Mouse (Mus musculus): ENCODE measurements around the gene Olfr329-ps. TPM values are rescaled to one million over a fixed set of nuclear protein-coding genes. Genes with fewer than 3 reads are reported as not detected.

The Olfr329-ps gene
- polyA plus RNA-seq, 1 experiment from 2014 or later, result not detected

- Histone ChIP-seq H3K4me2 (replicated peaks) (no peak overlapping the region), H3K9ac (no peak overlapping the region), H3K27me3 (no peaks in the 10 kb centered on the region), H3K36me3 (no peaks in the 10 kb centered on the region), H3K4me3 (no peak overlapping the region), H3K4me1 (no peaks in the 10 kb centered on the region), H3K9me3 (replicated peaks) (no peaks in the 10 kb centered on the region), H3K27ac (no peak overlapping the region)
- ATAC-seq (ENCODE audit: low FRiP score), result no peak
- 63% methylated on average over 3 of the region's 3 CpGs for WGBS
Observed at GRCm38 (mm10) chr11:58499290-58499689, 46.9 kb downstream of the Olfr329-ps start.

GRCm38 (mm10) chr11:58498761-58499160 is 47.5 kb downstream of the Olfr329-ps start:
- Histone ChIP-seq H3K36me3 (no peaks in the 10 kb centered on the region), H3K27me3 (no peaks in the 10 kb centered on the region), H3K9me3 (replicated peaks) (no peaks in the 10 kb centered on the region), H3K4me1 (no peaks in the 10 kb centered on the region), H3K9ac (no peak overlapping the region), H3K27ac (no peak overlapping the region), H3K4me3 (no peak overlapping the region), H3K4me2 (replicated peaks) (no peak overlapping the region)
- 82% methylated on average over 9 of the region's 9 CpGs for WGBS
- no peak for ATAC-seq (ENCODE audit: low FRiP score)

GRCm38 (mm10) chr11:58492455-58492854 is 53.8 kb downstream of the Olfr329-ps start, which contains the start of gene Olfr332:
Gene Olfr332 (minus strand): TSS chr11:58492555.
- H3K9me3 ChIP-seq (replicated peaks), result no peaks in the 10 kb centered on the region
- WGBS, result 89% methylated on average over 2 of the region's 2 CpGs
- H3K4me2 ChIP-seq (replicated peaks), result no peak within 1 kb of the TSS
- H3K9ac ChIP-seq, result no peak within 1 kb of the TSS
- no peak for ATAC-seq (ENCODE audit: low FRiP score)
- H3K36me3 ChIP-seq, result no peaks in the 10 kb centered on the region
- H3K27me3 ChIP-seq, result no peaks in the 10 kb centered on the region
- H3K4me1 ChIP-seq, result no peaks in the 10 kb centered on the region
- H3K27ac ChIP-seq, result no peak within 1 kb of the TSS
- no peak within 1 kb of the TSS for H3K4me3 ChIP-seq

Other genes starting within 250 kb of the Olfr329-ps start
- gene Zfp692, start 239.4 kb downstream of the Olfr329-ps start, polyA plus RNA-seq (2016; fragmentation: Nextera tagmentation; extraction: Ambion mirVana), result 24.1 and 24.5 TPM in 2 replicates
- 34.1 and 39.4 TPM in 2 replicates for gene Zfp672, start 216.1 kb downstream of the Olfr329-ps start, polyA plus RNA-seq (2016; fragmentation: Nextera tagmentation; extraction: Ambion mirVana)
- 49.1 and 50.7 TPM in 2 replicates for gene Sh3bp5l, start 215.7 kb downstream of the Olfr329-ps start, polyA plus RNA-seq (2016; fragmentation: Nextera tagmentation; extraction: Ambion mirVana)
- not detected in 2 replicates for gene Lypd8, start 167.4 kb downstream of the Olfr329-ps start, polyA plus RNA-seq (2016; fragmentation: Nextera tagmentation; extraction: Ambion mirVana)
- gene 1810065E05Rik, start 125.3 kb downstream of the Olfr329-ps start, polyA plus RNA-seq (2016; fragmentation: Nextera tagmentation; extraction: Ambion mirVana), result not detected in 2 replicates
- not detected in 2 replicates for gene Gm12253, start 113.9 kb downstream of the Olfr329-ps start, polyA plus RNA-seq (2016; fragmentation: Nextera tagmentation; extraction: Ambion mirVana)
- gene Lypd9, start 93.5 kb downstream of the Olfr329-ps start, polyA plus RNA-seq (2016; fragmentation: Nextera tagmentation; extraction: Ambion mirVana), result not detected in 2 replicates
- not detected in 2 replicates for gene Olfr30, start 84.2 kb downstream of the Olfr329-ps start, polyA plus RNA-seq (2016; fragmentation: Nextera tagmentation; extraction: Ambion mirVana)
- not detected in 2 replicates for gene Olfr332, start 53.9 kb downstream of the Olfr329-ps start, polyA plus RNA-seq (2016; fragmentation: Nextera tagmentation; extraction: Ambion mirVana)
- gene Olfr331, start 43.9 kb downstream of the Olfr329-ps start, polyA plus RNA-seq (2016; fragmentation: Nextera tagmentation; extraction: Ambion mirVana), result not detected in 2 replicates
- gene Olfr330, start 11.6 kb downstream of the Olfr329-ps start, polyA plus RNA-seq (2016; fragmentation: Nextera tagmentation; extraction: Ambion mirVana), result not detected in 2 replicates
- gene Olfr328, start 9.2 kb upstream of the Olfr329-ps start, polyA plus RNA-seq (2016; fragmentation: Nextera tagmentation; extraction: Ambion mirVana), result not detected in 2 replicates
- gene Olfr224, start 24.1 kb upstream of the Olfr329-ps start, polyA plus RNA-seq (2016; fragmentation: Nextera tagmentation; extraction: Ambion mirVana), result not detected in 2 replicates
- not detected in 2 replicates for gene Olfr325, start 31.3 kb upstream of the Olfr329-ps start, polyA plus RNA-seq (2016; fragmentation: Nextera tagmentation; extraction: Ambion mirVana)
- gene Olfr324, start 48.7 kb upstream of the Olfr329-ps start, polyA plus RNA-seq (2016; fragmentation: Nextera tagmentation; extraction: Ambion mirVana), result not detected in 2 replicates
- not detected in 2 replicates for gene 2210407C18Rik, start 69.7 kb upstream of the Olfr329-ps start, polyA plus RNA-seq (2016; fragmentation: Nextera tagmentation; extraction: Ambion mirVana)
- not detected in 2 replicates for gene Olfr323, start 84.1 kb upstream of the Olfr329-ps start, polyA plus RNA-seq (2016; fragmentation: Nextera tagmentation; extraction: Ambion mirVana)
- gene Trim58, start 94.0 kb upstream of the Olfr329-ps start, polyA plus RNA-seq (2016; fragmentation: Nextera tagmentation; extraction: Ambion mirVana), result 0.51 and 0.53 TPM in 2 replicates
- not detected in 2 replicates for gene Olfr322, start 112.4 kb upstream of the Olfr329-ps start, polyA plus RNA-seq (2016; fragmentation: Nextera tagmentation; extraction: Ambion mirVana)
- not detected in 2 replicates for gene Olfr320, start 134.7 kb upstream of the Olfr329-ps start, polyA plus RNA-seq (2016; fragmentation: Nextera tagmentation; extraction: Ambion mirVana)
- not detected in 2 replicates for gene Olfr319, start 152.7 kb upstream of the Olfr329-ps start, polyA plus RNA-seq (2016; fragmentation: Nextera tagmentation; extraction: Ambion mirVana)
- gene Olfr318, start 177.6 kb upstream of the Olfr329-ps start, polyA plus RNA-seq (2016; fragmentation: Nextera tagmentation; extraction: Ambion mirVana), result not detected in 2 replicates
- gene Olfr317, start 192.8 kb upstream of the Olfr329-ps start, polyA plus RNA-seq (2016; fragmentation: Nextera tagmentation; extraction: Ambion mirVana), result 0.10 and 0.12 TPM in 2 replicates
- not detected in 2 replicates for gene Olfr316, start 206.3 kb upstream of the Olfr329-ps start, polyA plus RNA-seq (2016; fragmentation: Nextera tagmentation; extraction: Ambion mirVana)
- not detected in 2 replicates for gene Olfr315, start 226.8 kb upstream of the Olfr329-ps start, polyA plus RNA-seq (2016; fragmentation: Nextera tagmentation; extraction: Ambion mirVana)
- not detected in 2 replicates for gene Olfr314, start 236.5 kb upstream of the Olfr329-ps start, polyA plus RNA-seq (2016; fragmentation: Nextera tagmentation; extraction: Ambion mirVana)